Comparison of ENCODE assay signal across 9 mouse cellular contexts in the genomic region with DNA sequence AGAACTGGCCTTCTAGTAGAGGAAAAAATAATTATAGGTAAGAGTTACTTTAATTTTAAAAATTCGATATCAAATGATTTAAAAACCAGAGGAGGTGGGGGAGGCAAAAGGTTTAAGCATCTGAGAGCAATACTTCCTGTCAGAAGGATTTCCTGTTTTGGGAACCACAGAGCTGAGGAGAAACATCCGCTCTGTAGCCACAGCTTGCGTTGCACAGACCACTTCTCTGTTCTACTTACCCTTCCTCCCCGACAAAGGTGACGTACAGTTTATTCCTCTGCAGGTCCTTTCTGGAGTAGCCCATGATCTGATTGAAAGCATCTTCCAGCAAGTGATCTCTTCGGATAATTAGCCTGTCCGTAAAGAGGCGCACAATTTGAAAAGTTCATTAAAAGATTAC.
DNase-seq lines count a peak whose midpoint lies in the region; ATAC-seq lines count a peak whose summit lies in the region.
"Had no signal": no experiment of that assay in that cellular context is flagged by ENCODE, and none has a peak within 500 bp of the region (broad histone marks: within the 10 kb centered on the region; RNA-seq: fewer than 3 reads in every experiment).

No protein-coding gene starts in this region.

- no peak overlapping the region for H3K9ac ChIP-seq in hindbrain, embryonic 12.5 days
- H3K9ac ChIP-seq: midbrain, embryonic 12.5 days had no signal

- no peaks in the 10 kb centered on the region for H3K36me3 ChIP-seq in hindbrain, embryonic 12.5 days
- no peaks in the 10 kb centered on the region for H3K36me3 ChIP-seq in embryonic facial prominence, embryonic 10.5 days (replicated peaks)
- H3K36me3 ChIP-seq: midbrain, embryonic 12.5 days had no signal

- ATAC-seq in neutrophil, adult 5-6 weeks (ENCODE audit: extremely low read depth, insufficient number of reproducible peaks, low FRiP score, poor library complexity, severe bottlenecking), result peak; percentile 83
- ATAC-seq in hindbrain, embryonic 12.5 days (ENCODE audit: low FRiP score), result no peak

- no peak overlapping the region for H3K4me2 ChIP-seq in hindbrain, embryonic 12.5 days (replicated peaks)
- H3K4me2 ChIP-seq: midbrain, embryonic 12.5 days had no signal

- no peaks in the 10 kb centered on the region for H3K27me3 ChIP-seq in hindbrain, embryonic 12.5 days
- no peaks in the 10 kb centered on the region for H3K27me3 ChIP-seq in embryonic facial prominence, embryonic 10.5 days (replicated peaks; ENCODE audit: low read depth, poor library complexity, severe bottlenecking)
- H3K27me3 ChIP-seq: midbrain, embryonic 12.5 days had no signal

- H3K27ac ChIP-seq in hindbrain, embryonic 12.5 days, result no peak overlapping the region
- no peak overlapping the region for H3K27ac ChIP-seq in embryonic facial prominence, embryonic 10.5 days (replicated peaks)
- H3K27ac ChIP-seq: midbrain, embryonic 12.5 days had no signal

- no peak overlapping the region for H3K4me3 ChIP-seq in hindbrain, embryonic 12.5 days
- no peak overlapping the region for H3K4me3 ChIP-seq in embryonic facial prominence, embryonic 10.5 days
- H3K4me3 ChIP-seq: midbrain, embryonic 12.5 days had no signal

- no peaks in the 10 kb centered on the region for H3K9me3 ChIP-seq in hindbrain, embryonic 12.5 days (replicated peaks)
- no peaks in the 10 kb centered on the region for H3K9me3 ChIP-seq in embryonic facial prominence, embryonic 10.5 days
- H3K9me3 ChIP-seq: midbrain, embryonic 12.5 days had no signal

- DNase-seq in adrenal gland, adult 8-10 months, result peak; percentile 9
- DNase-seq in adrenal gland, postnatal 10 days, result no peak
- DNase-seq in CD8-positive naive resting alpha-beta T cell, adult 2 months (ENCODE audit: low read depth in 2 of 2, low spot score in 2 of 2), result peak; percentile 82 to 84
- peak; percentile 43 for DNase-seq in kidney, postnatal 14 days
- DNase-seq in c-Kit-positive CD71-positive TER-119-positive erythroid progenitor cells, embryonic 14.5 days (ENCODE audit: low spot score), result no peak
- DNase-seq in embryonic facial prominence, embryonic 10.5 days (ENCODE audit: low spot score), result no peak

- no peaks in the 10 kb centered on the region for H3K4me1 ChIP-seq in hindbrain, embryonic 12.5 days
- H3K4me1 ChIP-seq in embryonic facial prominence, embryonic 10.5 days, result no peaks in the 10 kb centered on the region
- H3K4me1 ChIP-seq: midbrain, embryonic 12.5 days had no signal

- WGBS in hindbrain, embryonic 12.5 days, result 89% methylated on average over 8 of the region's 8 CpGs
- 73% methylated on average over 8 of the region's 8 CpGs for WGBS in embryonic facial prominence, embryonic 10.5 days

Comparison
In these comparisons a context has a peak if more than half of its experiments do, and no peak if none do; other contexts are left out.
1. DNase-seq: peak in adrenal gland, adult 8-10 months (single experiment), CD8-positive naive resting alpha-beta T cell, adult 2 months (2 of 2) and kidney, postnatal 14 days (single experiment); none in adrenal gland, postnatal 10 days (single experiment), c-Kit-positive CD71-positive TER-119-positive erythroid progenitor cells, embryonic 14.5 days (single experiment) and embryonic facial prominence, embryonic 10.5 days (single experiment).